Mouse (Mus musculus) frontal cortex, postnatal 36 days (tissue): ENCODE data around the gene Krt86.

ENCODE experiments used
- DNase-seq, 2 experiments: peaks; one replicate each; pipeline ENCODE4 v3.0.0; 2022; ENCODE audit warnings: low spot score in 2 of 2

Krt86 gene

GRCm38 (mm10) chr15:101472952-101473528, at the start of gene Krt86:
Gene Krt86, plus strand, starts transcription at chr15:101473478.
- DNase-seq, result no peak

DNA sequence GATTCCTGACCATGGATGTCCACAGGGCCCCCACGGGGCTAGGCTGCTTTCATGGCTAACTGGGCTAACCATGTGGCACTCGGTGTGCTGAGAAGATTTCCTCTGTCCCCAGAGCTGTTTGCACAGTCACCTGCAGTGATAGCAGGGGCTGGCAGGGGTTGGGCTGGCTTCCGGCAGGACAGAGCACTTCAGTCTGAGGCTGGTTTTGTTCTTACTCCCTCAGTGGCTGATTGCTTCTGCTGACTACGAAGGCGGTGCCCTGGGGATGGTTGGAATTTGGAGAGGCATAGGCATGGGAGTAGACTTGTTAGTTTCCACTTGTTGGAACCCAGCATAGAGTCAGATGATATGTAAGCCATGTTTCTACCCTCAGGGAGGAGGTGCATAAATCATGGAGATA, 48.4 kb upstream of the Krt86 start:
- no peak for DNase-seq

GRCm38 (mm10) chr15:101436611-101437010, 36.7 kb upstream of the Krt86 start:
- no peak for DNase-seq

GRCm38 (mm10) chr15:101438555-101438954, 34.7 kb upstream of the Krt86 start, which contains the start of gene Krt87:
Gene Krt87, minus strand, starts transcription at chr15:101438804.
- DNase-seq, result no peak

GRCm38 (mm10) chr15:101440837-101441236, 32.4 kb upstream of the Krt86 start:
- peak; percentile 24 to 43 for DNase-seq

DNA sequence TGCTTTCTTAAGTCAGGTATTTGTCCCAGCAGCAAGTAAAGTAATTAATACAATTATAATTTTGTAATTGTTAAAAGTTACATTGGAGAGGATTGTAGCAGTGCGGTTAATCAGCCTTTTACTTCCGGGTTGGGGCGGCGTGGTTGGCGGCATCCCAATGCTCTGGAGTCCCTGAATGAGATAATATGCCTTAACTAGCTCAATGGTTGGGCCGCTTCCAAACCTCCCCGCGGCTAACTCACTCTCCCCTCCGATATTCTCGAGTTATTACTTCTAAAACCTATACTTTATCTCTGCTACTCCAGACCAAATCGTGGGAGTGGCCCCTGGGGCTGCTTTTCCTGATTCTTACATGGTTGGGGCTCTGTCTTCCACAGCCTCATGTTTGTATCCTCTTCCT, 26.7 kb upstream of the Krt86 start:
- no peak for DNase-seq

DNA sequence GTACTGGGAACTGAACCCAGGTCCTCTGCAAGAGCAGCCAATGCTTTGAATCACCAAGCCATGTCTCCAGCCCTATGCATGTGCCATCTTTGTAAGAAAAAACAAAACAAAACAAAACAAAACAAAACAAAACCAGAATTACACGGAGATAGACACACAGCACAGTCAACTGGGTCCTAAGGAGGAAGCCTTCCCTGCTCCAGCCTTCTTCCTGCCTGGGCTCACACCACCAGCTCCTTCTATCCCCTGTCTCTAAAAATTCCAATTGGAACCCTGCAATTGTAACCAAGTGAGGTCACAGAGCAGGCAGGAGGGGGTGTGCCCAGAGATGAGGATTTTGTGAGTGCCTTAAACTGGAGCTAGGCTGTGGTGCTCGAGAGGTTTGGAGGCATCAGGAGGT, 25.8 kb upstream of the Krt86 start, which contains the start of gene Krt88:
Gene Krt88 (plus strand): TSS at position 301 of the 400 bp plus-strand sequence.
- DNase-seq, result no peak

GRCm38 (mm10) chr15:101453093-101453736, 20.1 kb upstream of the Krt86 start:
- DNase-seq, result peak; percentile 72 to 77

GRCm38 (mm10) chr15:101454774-101455173, 18.5 kb upstream of the Krt86 start:
- no peak for DNase-seq

DNA sequence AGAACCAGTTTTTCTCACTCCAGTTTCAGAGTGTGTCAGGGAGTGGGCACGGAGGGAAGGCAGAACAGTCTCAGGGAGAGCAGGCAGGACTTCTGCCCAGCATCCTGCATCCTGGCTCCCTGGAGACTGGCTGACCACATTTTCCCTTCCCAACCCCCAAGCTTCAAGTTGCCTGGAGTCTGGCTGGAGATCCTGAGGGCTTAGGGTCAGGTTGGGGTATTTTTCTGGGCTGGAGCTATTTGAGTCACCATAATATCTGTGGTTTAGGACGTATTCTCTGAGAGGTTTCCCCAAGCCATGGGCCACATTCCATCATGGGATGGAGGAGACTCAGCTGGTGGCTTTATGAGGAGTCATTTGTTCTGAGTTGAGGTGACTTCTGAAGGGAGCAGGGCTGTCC, 18.0 kb upstream of the Krt86 start:
- DNase-seq, result no peak

- no peak for DNase-seq
Observed at GRCm38 (mm10) chr15:101455891-101456290, 17.4 kb upstream of the Krt86 start.

GRCm38 (mm10) chr15:101458361-101458930, 14.8 kb upstream of the Krt86 start:
- DNase-seq, result no peak

- DNase-seq, result no peak
Observed at GRCm38 (mm10) chr15:101459283-101459682, 14.0 kb upstream of the Krt86 start.

- DNase-seq, result no peak
Observed at GRCm38 (mm10) chr15:101463651-101464050, 9.6 kb upstream of the Krt86 start, which contains the start of gene Krt81. Gene Krt81, minus strand, starts transcription at chr15:101463751.

- DNase-seq, result no peak
Observed at GRCm38 (mm10) chr15:101469093-101469492, 4.2 kb upstream of the Krt86 start.

GRCm38 (mm10) chr15:101479007-101479665, 5.9 kb downstream of the Krt86 start:
- DNase-seq, result peak; percentile 24 to 44

GRCm38 (mm10) chr15:101479666-101480060, 6.4 kb downstream of the Krt86 start:
- DNase-seq, result no peak

DNA sequence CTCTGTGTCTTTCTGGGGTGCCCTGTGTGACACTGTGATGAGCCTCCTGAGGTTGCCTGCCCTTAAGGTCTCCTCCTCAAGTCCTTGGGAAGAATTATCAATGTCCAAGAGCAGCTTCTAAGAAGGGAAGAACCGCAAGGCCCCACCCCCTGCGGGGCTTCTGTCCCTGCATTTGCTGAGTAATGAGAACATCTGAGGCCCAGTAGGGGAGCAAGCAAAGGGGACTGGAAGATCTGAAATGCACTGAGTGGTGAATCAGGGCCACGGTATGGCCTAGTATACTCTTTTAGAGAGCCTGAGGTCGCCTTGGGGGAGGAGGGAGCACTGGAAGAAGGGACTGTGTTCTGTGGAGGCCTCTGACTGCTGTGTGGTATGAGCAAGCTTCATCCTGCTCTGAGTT, 8.8 kb downstream of the Krt86 start:
- DNase-seq, result no peak

DNA sequence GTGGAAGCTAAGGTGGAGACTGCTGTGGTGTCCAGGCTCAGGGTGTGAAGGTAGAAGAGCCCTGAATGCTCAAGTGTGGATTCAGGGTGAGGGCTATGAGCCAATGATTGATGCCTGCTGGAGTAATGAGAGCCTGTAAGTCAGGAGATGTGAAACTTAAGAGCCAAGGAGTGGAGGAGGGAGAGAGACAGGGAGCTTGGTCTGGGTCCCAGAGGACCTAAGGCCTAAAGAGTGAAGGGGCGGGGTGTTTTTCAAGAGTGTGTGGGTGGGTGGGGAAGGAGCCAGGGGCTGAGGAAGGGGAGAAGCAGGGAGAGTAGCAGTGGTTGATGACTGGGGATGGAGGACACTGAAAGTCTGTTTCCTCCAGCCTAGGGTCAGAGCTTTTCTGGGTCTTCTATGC, 10.4 kb downstream of the Krt86 start:
- DNase-seq, result no peak

- no peak for DNase-seq
Observed at GRCm38 (mm10) chr15:101484939-101485338, 11.7 kb downstream of the Krt86 start.

DNA sequence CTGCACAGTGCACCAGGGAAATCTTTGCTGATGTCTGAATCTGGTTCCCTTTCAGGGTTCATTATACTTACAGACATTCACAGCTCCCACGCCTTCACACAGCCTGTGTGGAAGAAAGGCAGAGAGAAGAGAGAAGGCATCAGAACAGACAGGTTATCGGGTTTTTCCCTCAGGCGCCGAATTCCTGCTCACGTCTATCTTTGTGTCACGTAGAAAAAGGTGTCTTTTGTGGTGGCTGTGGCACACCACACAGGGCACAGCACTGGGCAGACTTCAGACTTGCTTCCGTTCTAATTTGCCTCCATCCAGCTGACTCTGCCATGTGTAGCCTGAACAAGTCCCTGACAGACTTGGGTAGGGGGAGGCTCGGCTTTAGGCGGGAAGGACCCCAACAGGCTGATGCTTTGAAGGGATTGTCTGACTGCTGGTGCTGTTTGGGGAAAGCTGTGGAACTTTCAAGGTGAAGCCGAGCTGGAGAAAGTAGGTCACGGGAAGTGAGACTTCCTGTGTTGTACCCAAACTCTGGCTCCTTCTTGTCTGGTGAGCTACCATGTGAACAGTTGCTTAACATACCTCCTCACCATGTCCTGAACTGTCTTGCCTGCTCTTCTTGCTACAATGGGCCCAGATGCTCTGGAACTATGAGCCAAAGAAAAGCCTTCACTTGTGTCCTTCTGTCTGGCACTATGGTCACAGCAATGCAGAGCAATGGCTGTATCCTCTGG, 12.8 kb downstream of the Krt86 start:
- peak; percentile 48 to 60 for DNase-seq

- DNase-seq, result no peak
Observed at GRCm38 (mm10) chr15:101491431-101491830, 18.2 kb downstream of the Krt86 start, which contains the start of gene Krt83. Gene Krt83, minus strand, starts transcription at chr15:101491512.
